Mouse (Mus musculus) hematopoietic stem cell, adult 5-6 weeks (primary cell): ENCODE measurements around the gene Tpd52l2. TPM values are rescaled to one million over a fixed set of nuclear protein-coding genes. Genes with fewer than 3 reads are reported as not detected.

Experiments
- ATAC-seq, 2 experiments: fragments of 125-278 bp in 1 of 2; replicated peaks in 1 of 2; 2 replicates each; pipeline ENCODE4 v1.8.0; 2016 to 2017; ENCODE audit warnings: inconsistent platforms in 2 of 2, mild to moderate bottlenecking in 2 of 2, moderate number of reproducible peaks in 2 of 2, low read depth in 1 of 2, moderate TSS enrichment in 1 of 2; ENCODE audit not compliant: low FRiP score in 2 of 2, poor library complexity in 2 of 2, severe bottlenecking in 2 of 2, insufficient read depth in 1 of 2, low TSS enrichment in 1 of 2
- total RNA-seq: library from RNA; stranded (forward); fragments of 172-1452, 232-1000 nt; gene quantifications from 2 replicates; pipeline ENCODE4 v1.2.3, GENCODE M21; 2017

The Tpd52l2 gene
- total RNA-seq, 1 experiment from 2014 or later: 118 TPM

DNA sequence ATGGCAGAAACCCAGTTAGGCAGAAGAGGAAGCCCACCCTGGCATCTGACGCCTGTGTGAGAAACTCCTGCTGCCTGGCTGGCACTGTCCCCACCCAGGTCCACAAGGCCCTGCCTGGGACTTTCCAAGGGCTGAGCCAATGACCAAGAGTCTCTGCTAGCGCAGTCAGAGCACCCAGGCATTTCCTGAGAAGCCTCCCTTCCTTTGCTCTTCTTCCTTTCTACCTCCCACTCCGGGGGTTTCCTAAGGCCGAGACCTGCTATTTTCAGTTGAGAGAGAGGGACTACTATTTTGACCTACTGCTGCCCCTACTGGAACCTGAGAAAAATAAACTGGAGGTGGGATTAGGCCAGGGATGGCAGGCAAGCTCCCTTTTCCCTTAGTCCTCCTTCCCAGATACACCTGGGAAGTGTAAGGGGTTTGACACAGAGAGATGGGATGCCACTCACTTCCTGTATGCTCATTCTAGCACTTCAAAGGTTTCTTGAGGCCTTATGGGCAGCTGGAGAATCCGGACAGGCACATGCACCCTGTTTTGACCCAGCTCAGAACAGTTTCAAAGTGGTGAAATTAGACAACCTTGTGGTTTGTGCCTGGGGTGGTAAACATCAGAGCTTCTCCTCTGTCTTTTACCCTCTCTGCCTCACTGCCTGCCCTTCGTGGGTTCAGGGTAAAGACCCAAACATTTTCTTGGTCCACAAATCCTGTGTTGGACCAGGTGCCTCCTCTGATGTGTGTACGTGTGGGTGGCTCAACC, 13.2 kb upstream of the Tpd52l2 start:
- peak; percentile 80 to 92 for ATAC-seq

DNA sequence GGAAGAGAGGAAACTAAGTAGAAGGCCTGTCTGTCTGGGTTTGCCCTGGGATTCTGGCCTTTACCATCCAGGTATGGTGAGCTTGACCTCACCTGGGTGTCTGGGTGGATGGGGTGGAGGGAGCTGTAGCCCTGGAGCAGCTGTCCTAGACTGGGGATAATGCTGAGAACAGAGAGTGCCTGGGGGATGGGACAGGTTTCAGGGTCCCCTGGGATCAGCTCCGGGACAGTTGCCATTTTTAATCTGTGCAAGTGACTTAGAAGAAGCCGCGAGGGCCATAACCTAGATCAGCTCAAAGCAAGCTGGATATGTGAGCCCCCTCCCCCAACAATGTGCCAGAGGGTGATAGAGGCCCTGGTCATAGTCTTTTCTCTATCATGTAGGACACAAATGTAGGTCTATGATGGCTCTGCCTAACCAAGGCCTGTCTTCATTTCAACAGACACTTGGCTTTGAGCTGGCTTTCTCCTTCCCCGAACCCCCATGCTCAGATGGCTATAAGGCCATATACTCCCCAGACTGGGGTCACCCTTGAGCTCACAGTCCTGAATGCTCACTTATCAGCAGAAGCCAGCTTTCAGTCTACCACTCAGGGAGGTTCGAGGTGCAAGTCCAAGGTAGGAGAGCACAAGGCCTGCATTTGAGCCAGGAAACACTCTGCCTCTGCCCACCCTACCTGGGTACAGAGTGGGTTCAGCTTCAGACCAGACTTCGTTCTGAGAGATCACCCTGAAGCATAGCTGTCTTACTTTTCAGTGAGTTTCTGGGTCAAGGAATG, 12.3 kb upstream of the Tpd52l2 start:
- no peak for ATAC-seq

DNA sequence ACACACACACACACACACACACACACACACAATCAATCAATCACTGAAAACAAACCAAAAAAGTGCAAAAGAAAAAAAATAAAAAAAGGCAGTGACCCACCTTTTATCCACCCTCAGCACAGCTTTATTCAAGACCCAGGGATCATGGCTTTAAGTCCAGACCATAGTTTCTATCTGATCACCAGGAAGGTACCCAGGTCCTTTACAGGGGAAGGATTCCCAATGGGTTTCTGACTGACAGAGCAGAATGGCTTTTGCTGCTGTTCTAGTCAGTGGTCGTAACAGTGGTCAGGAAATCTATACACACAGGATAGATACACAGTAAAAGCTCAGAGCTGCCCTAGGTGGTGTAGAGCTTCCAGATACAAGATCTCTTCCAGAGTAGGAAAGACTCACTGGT, 11.2 kb upstream of the Tpd52l2 start:
- no peak for ATAC-seq

DNA sequence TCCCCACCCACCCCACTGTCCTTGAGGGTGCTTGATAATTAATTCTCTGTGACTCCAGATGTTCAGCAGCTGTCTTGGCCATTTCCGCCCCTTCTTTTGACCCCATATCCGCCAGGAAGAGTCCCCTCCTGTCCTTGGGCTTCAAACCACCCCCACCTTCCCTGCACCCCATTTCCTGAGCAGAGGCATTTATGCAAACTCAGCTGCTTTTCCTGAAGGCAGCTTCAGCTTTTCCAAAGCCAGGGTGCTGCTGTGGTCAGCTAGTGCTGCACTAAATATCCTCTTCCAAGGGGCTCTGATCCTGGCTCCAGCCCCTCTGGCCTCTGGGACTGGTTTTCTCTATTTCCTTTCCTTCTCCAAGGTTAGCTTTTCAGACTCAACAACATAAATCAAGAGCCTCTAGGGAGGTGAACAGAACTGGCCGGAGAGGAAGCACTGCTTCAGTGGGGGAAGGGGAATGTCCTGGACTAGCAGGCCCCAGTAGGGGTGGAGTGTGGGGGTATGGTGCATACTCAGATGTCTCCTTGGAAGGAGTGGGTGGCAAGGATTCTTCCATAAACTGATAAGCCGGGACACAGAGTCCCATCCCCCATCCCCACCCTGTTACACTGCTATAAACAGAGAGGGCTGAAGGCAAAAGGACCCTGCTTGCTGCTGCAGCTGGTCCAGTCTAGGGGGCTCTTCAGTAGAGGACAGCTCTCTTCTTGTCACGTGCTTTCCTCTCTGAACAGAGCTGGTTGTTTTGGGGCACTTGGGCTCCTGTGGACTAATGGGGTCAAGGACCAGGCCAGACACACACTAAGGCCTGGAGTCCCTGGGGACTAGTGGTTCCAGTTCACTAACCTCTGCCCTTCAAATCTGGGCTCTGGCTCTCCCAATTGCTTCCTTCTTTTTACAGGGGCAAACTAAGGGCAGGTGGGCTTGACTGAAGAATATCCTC, 9.3 kb upstream of the Tpd52l2 start:
- no peak for ATAC-seq

DNA sequence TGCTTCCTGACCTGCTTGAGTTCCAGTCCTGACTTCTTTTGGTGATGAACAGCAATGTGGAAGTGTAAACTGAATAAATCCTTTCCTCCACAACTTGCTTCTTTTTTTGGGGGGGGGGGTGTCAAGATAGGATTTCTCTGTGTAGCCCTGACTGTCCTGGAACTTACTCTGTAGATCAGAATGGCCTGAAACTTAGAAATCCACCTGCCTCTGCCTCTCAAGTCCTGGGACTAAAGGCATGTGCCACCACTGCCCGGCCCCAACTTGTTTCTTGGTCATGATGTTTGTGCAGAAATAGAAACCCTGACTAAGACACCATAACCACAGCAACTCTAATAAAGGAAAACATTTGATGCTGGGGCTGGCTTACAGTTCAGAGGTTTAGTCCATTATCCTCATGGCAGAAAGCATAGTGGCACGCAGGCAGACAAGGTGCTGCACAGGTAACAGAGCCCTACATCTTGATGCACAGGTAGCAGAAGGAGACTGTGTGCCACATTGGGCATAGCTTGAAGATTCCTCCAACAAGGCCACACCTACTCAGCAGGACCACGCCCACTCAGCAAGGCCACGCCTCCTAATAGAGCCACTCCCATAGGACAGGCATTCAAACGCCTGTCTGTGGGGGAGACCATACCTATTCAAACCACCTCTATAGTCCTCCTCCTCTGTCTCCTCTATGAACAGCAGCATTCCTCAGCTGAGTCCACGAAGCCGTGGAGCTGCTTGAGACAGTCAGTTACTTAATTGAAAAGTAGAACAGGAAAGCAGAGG, 5.3 kb upstream of the Tpd52l2 start:
- ATAC-seq: peak; percentile 13 to 37; a peak in 3 of 4 replicates

DNA sequence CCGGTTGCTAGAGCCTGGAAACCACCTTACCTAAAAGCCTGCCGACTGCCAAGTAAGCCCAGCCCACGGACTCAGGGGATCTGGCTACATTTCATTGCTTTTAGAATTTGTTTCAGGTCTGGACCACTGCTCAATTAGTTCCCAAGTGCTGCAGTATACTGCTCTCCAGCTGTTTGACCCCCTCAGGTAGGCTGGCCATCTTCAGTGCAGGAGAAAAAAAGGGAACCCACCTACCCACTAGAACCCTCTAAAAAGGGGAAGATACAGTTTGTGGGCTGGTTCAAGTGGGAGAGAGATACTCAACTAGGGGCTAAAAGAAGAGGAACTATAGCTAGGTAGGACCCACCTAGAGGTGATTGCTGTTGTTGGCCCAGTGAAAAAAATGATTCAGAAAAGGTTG, 4.7 kb upstream of the Tpd52l2 start:
- ATAC-seq: peak; percentile 16 to 30; a peak in 3 of 4 replicates

DNA sequence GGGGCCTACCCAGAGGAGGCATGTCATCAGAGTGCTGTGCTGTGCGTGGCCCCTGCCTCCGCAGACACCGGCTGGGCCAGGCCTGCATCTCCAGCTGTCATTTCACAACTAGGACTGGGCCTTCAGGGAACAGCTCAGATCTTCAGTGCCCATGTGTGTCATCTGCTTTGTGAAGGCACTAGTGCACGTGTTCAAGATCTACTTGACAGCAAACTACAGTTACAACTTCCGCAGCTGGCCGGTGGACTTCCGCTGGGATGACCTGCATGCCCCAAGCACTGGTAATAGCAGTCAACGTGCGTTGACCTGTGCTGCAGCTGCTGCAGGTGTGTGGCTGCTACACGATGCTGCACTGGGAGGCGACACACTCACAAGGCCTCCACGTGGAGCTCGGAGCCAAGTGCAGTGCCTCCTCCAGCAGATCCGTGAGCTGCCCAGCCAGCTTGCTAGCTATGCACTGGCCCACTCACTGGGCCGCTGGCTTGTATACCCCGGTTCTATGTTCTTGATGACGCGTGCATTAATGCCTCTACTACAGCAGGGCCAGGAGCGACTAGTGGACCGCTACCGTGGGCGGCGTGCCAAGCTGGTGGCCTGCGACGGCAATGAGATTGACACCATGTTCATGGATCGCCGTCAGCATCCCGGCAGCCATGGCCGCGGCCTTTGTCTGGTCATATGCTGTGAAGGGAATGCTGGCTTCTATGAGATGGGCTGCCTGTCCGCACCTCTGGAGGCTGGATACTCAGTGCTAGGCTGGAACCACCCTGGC, 3.6 kb upstream of the Tpd52l2 start, which contains the start of gene Abhd16b:
Abhd16b (plus strand) TSS at position 51 of the 772 bp plus-strand sequence.
- ATAC-seq: no peak

DNA sequence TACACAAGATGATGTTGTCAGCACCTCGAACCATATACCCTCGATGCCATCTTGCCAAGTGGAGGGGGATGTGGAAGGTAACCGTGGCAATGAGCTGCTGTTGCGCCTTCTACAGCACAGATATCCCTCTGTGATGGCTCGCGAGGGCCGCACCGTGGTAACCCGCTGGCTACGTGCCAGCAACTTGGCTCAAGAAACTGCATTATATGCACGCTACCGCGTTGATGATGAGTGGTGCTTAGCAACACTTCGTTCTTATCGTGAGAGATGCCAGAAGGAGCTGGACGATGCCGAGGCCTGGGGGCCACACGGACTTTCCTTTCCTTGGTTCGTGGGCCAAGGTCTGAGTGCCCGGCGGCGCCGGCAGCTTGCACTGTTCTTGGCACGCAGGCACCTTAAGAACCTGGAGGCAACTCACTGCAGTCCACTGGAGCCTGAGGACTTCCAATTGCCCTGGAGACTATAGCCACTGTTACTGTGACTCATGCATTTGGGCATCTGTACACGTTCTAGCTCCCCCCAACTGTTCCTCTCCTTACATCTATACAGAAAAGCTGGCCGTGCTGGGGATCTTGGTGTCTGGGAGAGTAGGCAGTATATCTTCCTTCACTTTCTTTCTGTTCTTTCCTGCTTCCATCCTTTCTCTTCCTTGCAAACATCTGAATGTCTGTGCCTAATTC, 2.5 kb upstream of the Tpd52l2 start:
- ATAC-seq: no peak

DNA sequence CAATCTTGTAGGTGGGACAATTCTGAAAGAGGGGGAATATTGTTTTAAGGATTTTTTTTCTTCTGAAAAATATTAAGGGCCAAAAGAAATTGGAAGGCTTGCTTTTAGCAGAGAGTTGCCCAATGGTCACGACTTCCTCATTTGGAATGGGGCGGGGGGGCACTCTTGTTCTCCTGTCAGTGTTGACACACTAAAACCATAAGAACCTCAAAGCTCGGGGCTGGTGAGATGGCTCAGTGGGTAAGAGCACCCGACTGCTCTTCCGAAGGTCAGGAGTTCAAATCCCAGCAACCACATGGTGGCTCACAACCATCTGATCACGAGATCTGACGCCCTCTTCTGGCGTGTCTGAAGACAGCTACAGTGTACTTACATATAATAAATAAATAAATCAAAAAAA, 1.1 kb upstream of the Tpd52l2 start:
- ATAC-seq: peak; percentile 24 to 33; a peak in 1 of 4 replicates

DNA sequence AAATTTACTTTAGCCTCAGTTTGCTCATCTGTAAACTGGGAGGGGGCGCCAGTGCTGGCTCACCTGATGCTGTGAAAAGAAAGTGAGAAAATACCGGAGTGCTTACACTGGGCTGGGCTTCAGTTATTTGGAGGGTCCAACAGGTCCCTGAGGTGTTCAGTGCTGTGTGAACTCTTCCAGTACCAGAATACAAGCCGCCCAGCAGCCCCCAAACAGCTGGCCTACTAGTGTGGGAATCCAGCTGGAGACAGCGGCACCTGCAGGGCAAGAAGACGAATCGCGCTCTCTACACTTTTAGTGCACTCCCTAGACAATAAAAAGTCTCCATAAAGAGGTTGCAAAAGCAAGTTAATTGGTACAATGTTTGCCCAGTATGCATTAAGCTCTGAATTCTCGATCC, 661 bp upstream of the Tpd52l2 start:
- ATAC-seq: peak; percentile 37 to 46; a peak in 3 of 4 replicates

DNA sequence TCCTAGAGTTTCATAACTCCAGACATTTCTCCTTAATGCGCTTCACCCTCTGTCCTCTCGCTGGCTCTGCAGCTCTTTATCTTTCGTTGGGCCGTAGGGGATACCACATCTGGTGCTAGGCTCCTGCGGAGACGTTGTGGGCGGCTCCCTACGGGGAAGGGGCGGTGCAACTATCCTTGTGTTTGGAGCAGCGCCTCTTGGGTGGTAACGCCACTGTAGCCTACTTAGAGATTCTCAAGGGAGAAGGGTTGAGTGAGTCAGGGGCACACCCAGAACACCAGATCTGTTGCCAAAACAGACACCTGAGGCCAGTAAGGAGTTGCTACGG, 570 bp downstream of the Tpd52l2 start:
- ATAC-seq: peak; percentile 30 to 64; a peak in 3 of 4 replicates

DNA sequence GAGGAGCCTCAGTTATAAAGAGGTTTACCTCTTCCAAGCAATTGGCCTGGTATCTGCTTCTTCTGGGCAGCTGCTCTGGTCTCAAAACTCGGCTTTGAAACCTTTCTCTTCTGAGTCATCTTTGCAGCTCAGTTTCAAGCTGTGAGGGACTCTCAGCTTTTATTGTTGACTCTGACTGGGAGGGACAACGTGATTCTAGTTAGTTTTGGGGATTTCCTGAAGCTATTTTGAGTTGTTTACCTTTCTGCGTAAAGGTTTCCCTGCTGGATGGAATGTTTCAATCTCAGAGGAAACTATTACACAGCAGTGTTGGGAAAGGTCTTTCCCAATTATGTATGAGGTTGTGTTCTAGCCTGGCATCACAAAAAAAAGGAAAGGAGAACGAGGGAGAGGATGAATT, 1.7 kb downstream of the Tpd52l2 start:
- no peak for ATAC-seq

DNA sequence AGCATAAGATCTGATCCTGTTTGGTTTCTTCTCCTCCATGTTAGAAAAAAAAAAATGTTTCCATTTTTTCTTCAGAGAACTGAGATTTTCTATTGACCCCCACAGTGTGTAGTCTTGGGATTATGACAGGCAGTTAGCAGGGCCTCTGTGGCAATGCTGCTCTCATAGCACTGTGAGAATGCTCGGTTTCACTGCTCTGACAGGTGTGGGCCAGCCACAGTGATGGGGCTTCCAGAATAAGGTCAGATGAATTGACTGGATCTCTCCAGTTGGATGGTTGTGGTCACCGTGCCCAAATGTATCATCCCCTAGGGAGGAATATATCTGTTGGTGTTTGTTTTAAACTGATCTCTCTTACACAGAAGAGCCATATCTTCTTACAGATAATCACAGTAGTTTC, 12.2 kb downstream of the Tpd52l2 start:
- ATAC-seq: no peak

DNA sequence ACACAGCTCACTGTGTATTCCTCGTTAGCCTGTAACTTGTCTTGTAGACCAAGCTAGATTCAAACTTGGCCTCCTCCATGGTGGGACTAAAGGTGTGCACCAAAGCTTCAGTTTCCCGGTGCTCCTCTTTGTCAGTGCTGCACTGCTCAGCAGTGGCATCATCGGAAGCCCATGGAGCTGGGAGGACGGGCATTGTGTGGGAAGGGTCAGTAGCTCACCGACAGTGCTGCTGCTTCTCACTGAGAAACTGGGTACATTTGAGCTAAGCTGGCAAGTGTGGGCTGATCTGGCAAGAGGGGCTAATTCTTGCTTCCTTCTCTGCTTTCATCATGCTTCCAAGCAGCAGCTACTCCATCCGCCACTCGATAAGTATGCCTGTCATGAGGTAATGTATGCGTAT, 14.3 kb downstream of the Tpd52l2 start:
- ATAC-seq: no peak

DNA sequence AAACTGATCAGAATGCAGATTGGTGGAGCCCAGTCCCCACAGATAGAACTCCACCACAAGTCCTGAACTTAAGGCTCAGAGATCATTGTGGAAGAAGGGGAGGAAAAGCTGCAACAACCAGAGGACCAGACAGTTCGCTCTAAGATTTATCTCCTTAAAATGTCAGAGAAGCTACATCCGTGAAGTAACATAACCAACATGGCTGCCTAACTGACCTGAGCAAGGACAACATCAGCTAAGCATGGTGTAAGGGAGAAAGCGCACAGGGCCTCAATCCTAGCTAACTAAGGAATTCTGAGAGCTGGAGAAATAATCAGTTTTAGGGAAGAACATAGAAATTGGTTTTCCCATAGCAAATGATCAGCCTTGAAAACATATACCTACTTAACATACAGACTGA, 22.3 kb downstream of the Tpd52l2 start:
- no peak for ATAC-seq
